Mouse (Mus musculus) heart, adult 2 months (tissue): ENCODE data around the gene Vwa5b2.

Experiments used
- CTCF ChIP-seq: fragments of 200-600 bp; IDR thresholded peaks from 2 replicates; pipeline ENCODE4 v1.8.1; 2022; ENCODE audit warnings: antibody characterized with exemption, mild to moderate bottlenecking, moderate library complexity
- POLR2A ChIP-seq: fragments of 200-500 bp; IDR thresholded peaks from 2 replicates; pipeline ENCODE4 v1.6.1; 2011; ENCODE audit warnings: mild to moderate bottlenecking, low read depth, low read length, control low read depth; ENCODE audit not compliant: insufficient read depth

- no peak for TF ChIP-seq CTCF
- TF ChIP-seq POLR2A, result no peak
Observed at GRCm38 (mm10) chr16:20590680-20591038, 1.4 kb downstream of the Vwa5b2 start.
